Mouse (Mus musculus): ENCODE data around the gene Tll1.

DNA sequence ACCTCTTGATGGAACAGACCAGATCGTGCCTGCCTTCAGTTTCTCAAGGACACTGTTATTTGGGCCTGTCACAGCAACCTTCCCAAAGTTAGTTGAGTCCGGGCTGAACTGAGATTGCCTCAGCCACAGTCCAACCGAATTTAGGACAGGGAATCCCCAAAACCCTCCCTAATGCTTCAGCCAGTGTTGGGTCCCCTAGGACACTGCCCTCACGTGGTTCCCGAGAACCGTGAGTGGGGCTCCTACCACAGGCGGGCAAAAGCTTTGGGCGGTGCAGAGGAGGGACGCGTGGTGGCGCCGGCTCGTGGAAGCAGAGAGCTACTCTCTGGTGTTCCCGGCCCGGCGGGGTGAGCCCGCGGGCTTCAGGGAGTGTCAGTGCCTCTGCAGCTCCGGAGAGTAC, 1.9 kb downstream of the Tll1 start:
- TF ChIP-seq EP300 (IDR thresholded peaks at IDR 0.05; ENCODE audit: low read depth): no peak
- peak; percentile 49 for TF ChIP-seq CTCF (IDR thresholded peaks at IDR 0.05; ENCODE audit: low read depth)
